Mouse (Mus musculus): Measurements from ENCODE around the gene Tbl1x. TPM values are rescaled to one million over a fixed set of nuclear protein-coding genes. Genes with fewer than 3 reads are reported as not detected.

Gene Tbl1x
- total and polyA plus RNA-seq, 3 experiments, result 22.0 to 65.2 (median 27.0) TPM

DNA sequence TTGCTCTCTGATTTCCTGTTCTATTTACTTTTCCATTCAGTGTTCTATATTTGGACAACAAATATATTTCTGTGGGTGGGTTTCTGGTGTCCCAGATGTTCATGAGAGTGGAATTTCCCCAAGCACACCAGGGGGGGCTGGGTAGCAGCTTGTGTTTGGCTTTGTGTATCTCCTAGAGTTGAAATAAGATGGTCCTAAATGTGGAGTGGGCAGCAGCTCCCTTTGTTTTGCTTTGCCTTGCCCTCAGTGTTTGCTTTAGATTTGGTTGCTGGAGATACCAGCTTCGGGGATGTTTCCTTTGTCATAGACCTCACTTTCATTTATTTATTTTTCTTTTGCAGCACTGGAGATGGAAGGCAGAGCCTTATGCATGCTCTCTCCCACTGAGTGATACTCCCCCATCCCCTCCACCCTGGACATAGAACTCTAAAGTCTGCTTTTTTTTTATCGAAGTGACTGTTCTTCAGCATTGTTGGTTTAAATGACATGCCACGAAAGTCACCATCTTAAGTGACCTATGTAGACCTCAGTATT lies 12.1 kb downstream of the Tbl1x start:
- Histone ChIP-seq H3K27ac (ENCODE audit: insufficient read depth, low read depth) (no peak overlapping the region), H3K4me1 (ENCODE audit: control insufficient read depth in 1 of 2, insufficient read depth in 2 of 2) (peaks cover 0 to 34% of the 10 kb centered on the region in 2 experiments; a peak in 2 of 4 replicates), H3K79me2 (replicated peaks; ENCODE audit: control insufficient read depth, extremely low read depth, insufficient read depth, poor library complexity, severe bottlenecking) (peaks cover 19% of the 10 kb centered on the region), H3K4me3 (replicated peaks in 1 of 3; ENCODE audit: low read depth in 2 of 3, low read length in 2 of 3, poor library complexity in 1 of 3) (no peak overlapping the region), H3K27me3 (replicated peaks) (no peaks in the 10 kb centered on the region), H3K36me3 (replicated peaks in 1 of 2; ENCODE audit: control insufficient read depth in 1 of 2, insufficient read depth in 1 of 2, low read length in 1 of 2) (peaks cover 5 to 20% of the 10 kb centered on the region in 2 experiments), H3K9me3 (replicated peaks; ENCODE audit: low read length) (no peaks in the 10 kb centered on the region), H3K4me2 (ENCODE audit: insufficient read depth, low read depth, poor library complexity, severe bottlenecking) (no peak overlapping the region), H3K9ac (ENCODE audit: insufficient read depth, low read depth) (no peak overlapping the region)
- TF ChIP-seq MEF2A (IDR thresholded peaks at IDR 0.05; ENCODE audit: borderline replicate concordance, low read depth, low read length) (0 out of 2 replicates have a peak, but pooled peaks have one; percentile 19), JUN (IDR thresholded peaks at IDR 0.05; ENCODE audit: insufficient read depth, low read depth, low read length) (no peak)
- in situ Hi-C loops (cut with MboI; ENCODE audit: low pct_ligation_motif_present, low pct_unique_long_range_greater_than_20kb, low sequenced_read_pairs), result loop anchor here (25.0 kb wide), 1 partner anchor 114 kb away; no protein-coding TSS in a partner anchor
- dilution Hi-C loops (cut with MboI; ENCODE audit: extremely low pct_ligation_motif_present, extremely low pct_unique_long_range_greater_than_20kb, low sequenced_read_pairs), result no loop called here
- no peak for DNase-seq (ENCODE audit: extremely low read depth)

DNA sequence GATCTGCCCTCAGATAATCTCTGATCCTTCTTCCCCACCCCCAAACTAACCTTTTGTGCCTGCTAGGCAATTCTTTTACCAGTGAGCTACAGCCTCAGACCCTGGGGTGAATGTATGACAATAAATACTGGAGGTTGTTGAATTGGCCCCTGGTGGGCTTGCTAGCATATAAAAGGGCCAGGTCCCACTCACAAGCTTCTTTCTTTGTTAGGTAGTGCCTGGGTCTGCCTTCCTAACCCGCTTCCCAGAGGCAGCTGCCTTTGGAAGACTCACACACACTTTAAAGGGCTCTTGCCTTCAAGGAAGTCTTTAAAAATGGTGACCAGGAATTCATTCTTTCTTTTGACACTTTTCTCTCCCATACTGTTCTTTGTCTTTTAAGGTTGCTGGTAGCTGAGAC lies 14.4 kb downstream of the Tbl1x start:
- Histone ChIP-seq H3K27me3 (replicated peaks) (no peaks in the 10 kb centered on the region), H3K4me1 (ENCODE audit: control insufficient read depth in 1 of 2, insufficient read depth in 2 of 2) (peaks cover 0 to 27% of the 10 kb centered on the region in 2 experiments; a peak in 1 of 4 replicates), H3K79me2 (replicated peaks; ENCODE audit: control insufficient read depth, extremely low read depth, insufficient read depth, poor library complexity, severe bottlenecking) (peaks cover 18% of the 10 kb centered on the region; the same call in 1 of the 2 replicates), H3K4me2 (ENCODE audit: insufficient read depth, low read depth, poor library complexity, severe bottlenecking) (no peak overlapping the region), H3K9ac (ENCODE audit: insufficient read depth, low read depth) (no peak overlapping the region), H3K9me3 (replicated peaks; ENCODE audit: low read length) (no peaks in the 10 kb centered on the region), H3K36me3 (replicated peaks in 1 of 2; ENCODE audit: control insufficient read depth in 1 of 2, insufficient read depth in 1 of 2, low read length in 1 of 2) (peaks cover 3 to 17% of the 10 kb centered on the region in 2 experiments), H3K4me3 (replicated peaks in 1 of 3; ENCODE audit: low read depth in 2 of 3, low read length in 2 of 3, poor library complexity in 1 of 3) (no peak overlapping the region), H3K27ac (ENCODE audit: insufficient read depth, low read depth) (no peak overlapping the region)
- dilution Hi-C loops (cut with MboI; ENCODE audit: extremely low pct_ligation_motif_present, extremely low pct_unique_long_range_greater_than_20kb, low sequenced_read_pairs) (no loop called here), in situ Hi-C loops (cut with MboI; ENCODE audit: low pct_ligation_motif_present, low pct_unique_long_range_greater_than_20kb, low sequenced_read_pairs) (no loop called here)
- no peak for DNase-seq (ENCODE audit: extremely low read depth)
- no peak for TF ChIP-seq USF2 (conservative IDR thresholded peaks at IDR 0.05; ENCODE audit: low read depth, low read length)
- no peak for TF ChIP-seq TBP (conservative IDR thresholded peaks at IDR 0.05; ENCODE audit: low read depth, low read length)
- TF ChIP-seq MAX (IDR thresholded peaks at IDR 0.05; ENCODE audit: low read length), result no peak
- TF ChIP-seq ELF1 (IDR thresholded peaks at IDR 0.05; ENCODE audit: low read depth, low read length), result no peak
- TF ChIP-seq RAD21 (IDR thresholded peaks at IDR 0.05; ENCODE audit: low read depth, low read length), result no peak
- no peak for TF ChIP-seq GABPA (IDR thresholded peaks at IDR 0.05; ENCODE audit: insufficient replicate concordance, low read depth, low read length)
- TF ChIP-seq CTCF (conservative IDR thresholded peaks at IDR 0.05 in 1 of 2, IDR thresholded peaks at IDR 0.05 in 1 of 2; ENCODE audit: low read depth in 2 of 2, low read length in 2 of 2), result no peak
- TF ChIP-seq SMC3 (IDR thresholded peaks at IDR 0.05; ENCODE audit: low read depth, low read length), result no peak
- no peak for TF ChIP-seq MEF2A (IDR thresholded peaks at IDR 0.05; ENCODE audit: borderline replicate concordance, low read depth, low read length)
- no peak for TF ChIP-seq ETS1 (conservative IDR thresholded peaks at IDR 0.05; ENCODE audit: low read depth, low read length)

- Histone ChIP-seq H3K36me3 (replicated peaks in 1 of 2; ENCODE audit: control insufficient read depth in 1 of 2, insufficient read depth in 1 of 2, low read length in 1 of 2) (peaks cover 3 to 14% of the 10 kb centered on the region in 2 experiments), H3K4me1 (ENCODE audit: control insufficient read depth in 1 of 2, insufficient read depth in 2 of 2) (peaks cover 5 to 16% of the 10 kb centered on the region in 2 experiments; a peak in 3 of 4 replicates)
- dilution Hi-C loops (cut with MboI; ENCODE audit: extremely low pct_ligation_motif_present, extremely low pct_unique_long_range_greater_than_20kb, low sequenced_read_pairs), result no loop called here
Observed at GRCm38 (mm10) chrX:77528401-77528800, 17.6 kb downstream of the Tbl1x start.

More at GRCm38 (mm10) chrX:77528401-77528800, 17.6 kb downstream of the Tbl1x start:
- in situ Hi-C loops (cut with MboI; ENCODE audit: low pct_ligation_motif_present, low pct_unique_long_range_greater_than_20kb, low sequenced_read_pairs), result no loop called here
- Histone ChIP-seq H3K9ac (ENCODE audit: insufficient read depth, low read depth) (no peak overlapping the region), H3K79me2 (replicated peaks; ENCODE audit: control insufficient read depth, extremely low read depth, insufficient read depth, poor library complexity, severe bottlenecking) (peaks cover 11% of the 10 kb centered on the region), H3K4me2 (ENCODE audit: insufficient read depth, low read depth, poor library complexity, severe bottlenecking) (no peak overlapping the region), H3K27me3 (replicated peaks) (no peaks in the 10 kb centered on the region), H3K9me3 (replicated peaks; ENCODE audit: low read length) (no peaks in the 10 kb centered on the region), H3K27ac (ENCODE audit: insufficient read depth, low read depth) (no peak overlapping the region), H3K4me3 (replicated peaks in 1 of 3; ENCODE audit: low read depth in 2 of 3, low read length in 2 of 3, poor library complexity in 1 of 3) (no peak overlapping the region)
- DNase-seq (ENCODE audit: extremely low read depth), result no peak
- TF ChIP-seq TCF12 (IDR thresholded peaks at IDR 0.05; ENCODE audit: low read depth, low read length), result no peak
